Mouse (Mus musculus): Measurements from ENCODE around the gene Mxi1. TPM values are rescaled to one million over a fixed set of nuclear protein-coding genes. Genes with fewer than 3 reads are reported as not detected.

Gene Mxi1
- total and polyA plus RNA-seq, 3 experiments, result 29.0 to 60.9 TPM; not detected in 1

DNA sequence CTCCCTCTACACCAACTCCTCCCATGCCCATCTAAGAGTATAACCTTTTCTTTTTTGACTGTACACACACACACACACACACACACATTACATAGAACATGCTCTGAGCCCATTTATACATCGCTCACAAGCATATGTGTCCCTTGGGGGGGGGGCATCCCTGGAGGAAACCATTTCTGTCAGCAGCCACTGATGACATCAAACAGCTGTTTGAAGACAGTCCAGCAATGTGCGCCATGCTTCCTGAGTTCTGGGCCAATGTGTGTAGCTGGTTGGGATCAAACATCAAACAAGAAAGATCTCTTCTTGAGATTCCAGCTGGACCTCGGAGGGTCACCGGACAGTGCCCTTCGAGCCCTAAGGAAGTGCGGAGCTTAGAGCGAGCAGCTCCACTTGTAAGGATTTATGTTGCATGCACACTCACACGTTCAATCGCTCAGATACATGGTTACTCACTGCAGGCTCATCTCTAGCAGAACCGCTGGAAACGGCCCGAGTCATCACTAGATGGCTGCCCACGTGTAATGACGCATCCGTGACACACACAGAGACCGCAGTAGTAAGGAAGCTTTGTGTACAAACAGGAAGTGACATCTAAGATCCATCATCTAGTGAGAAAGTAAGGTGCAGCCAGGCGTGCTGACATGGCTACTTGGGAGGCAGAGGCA lies 37.1 kb upstream of the Mxi1 start:
- Histone ChIP-seq H3K4me1 (ENCODE audit: control insufficient read depth in 1 of 2, insufficient read depth in 2 of 2, low read length in 2 of 2) (peaks cover 0 to 3% of the 10 kb centered on the region in 2 experiments; a peak in 1 of 4 replicates), H3K9me3 (replicated peaks; ENCODE audit: insufficient read depth, low read length) (no peaks in the 10 kb centered on the region), H3K4me3 (ENCODE audit: control insufficient read depth in 1 of 2, insufficient read depth in 1 of 2, low read depth in 2 of 2, low read length in 2 of 2) (peak overlapping the region; percentile 45 to 46), H3K36me3 (ENCODE audit: control insufficient read depth in 1 of 2, insufficient read depth in 2 of 2, low read length in 2 of 2) (no peaks in the 10 kb centered on the region), H3K9ac (ENCODE audit: control insufficient read depth, low read depth, low read length, poor library complexity, severe bottlenecking) (no peak overlapping the region), H3K27ac (ENCODE audit: control insufficient read depth, low read depth, low read length) (no peak overlapping the region), H3K79me2 (ENCODE audit: control insufficient read depth, insufficient read depth, low read length, poor library complexity) (no peaks in the 10 kb centered on the region), H3K27me3 (ENCODE audit: control insufficient read depth in 1 of 2, insufficient read depth in 2 of 2, low read length in 2 of 2) (no peaks in the 10 kb centered on the region; a peak in 1 of 4 replicates)
- DNase-seq (ENCODE audit: low read depth, low spot score), result peak; percentile 71
- TF ChIP-seq MXI1 (IDR thresholded peaks at IDR 0.05; ENCODE audit: low read depth, low read length) (no peak; the same call in 1 of the 2 replicates), ETS1 (IDR thresholded peaks at IDR 0.05; ENCODE audit: low read depth, low read length) (0 out of 2 replicates have a peak, but pooled peaks have one; percentile 7), ELF1 (IDR thresholded peaks at IDR 0.05; ENCODE audit: low read depth, low read length) (no peak), RAD21 (IDR thresholded peaks at IDR 0.05; ENCODE audit: low read depth, low read length) (no peak)

DNA sequence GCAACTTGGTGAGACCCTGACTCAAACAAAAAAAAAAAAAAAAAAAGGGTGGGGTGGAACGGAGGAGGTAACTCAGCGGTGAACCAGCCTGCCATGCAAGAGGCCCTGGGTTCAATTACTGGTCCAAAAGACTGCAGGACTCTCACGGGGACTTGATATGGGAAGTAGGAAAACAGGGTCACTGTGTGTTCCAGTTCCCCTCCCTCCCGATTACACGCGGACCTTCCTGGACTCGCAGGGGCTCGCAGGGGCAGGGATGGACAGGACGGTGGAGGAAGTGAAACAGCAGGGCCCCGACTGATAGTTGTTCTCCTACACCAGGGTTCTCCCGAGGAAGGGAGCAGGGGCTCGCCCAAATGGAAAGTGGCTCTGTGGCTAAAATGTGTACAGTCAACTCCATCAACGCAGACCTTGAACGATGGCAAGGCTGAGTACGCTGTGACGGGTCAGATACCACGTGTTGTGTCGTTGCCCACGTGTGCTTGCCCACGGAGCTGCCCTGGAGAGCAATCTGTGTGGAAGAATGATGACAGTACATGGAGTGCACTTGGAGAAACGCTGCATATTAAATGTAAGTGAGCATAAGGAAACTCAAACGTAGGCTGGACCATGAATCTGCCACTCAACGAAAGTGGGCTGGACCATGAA lies 36.4 kb upstream of the Mxi1 start:
- peak overlapping the region; percentile 45 to 46 for H3K4me3 ChIP-seq (ENCODE audit: control insufficient read depth in 1 of 2, insufficient read depth in 1 of 2, low read depth in 2 of 2, low read length in 2 of 2)
- H3K27ac ChIP-seq (ENCODE audit: control insufficient read depth, low read depth, low read length), result no peak overlapping the region
- H3K4me1 ChIP-seq (ENCODE audit: control insufficient read depth in 1 of 2, insufficient read depth in 2 of 2, low read length in 2 of 2), result peaks cover 0 to 4% of the 10 kb centered on the region in 2 experiments; a peak in 2 of 4 replicates
- H3K9me3 ChIP-seq (replicated peaks; ENCODE audit: insufficient read depth, low read length), result no peaks in the 10 kb centered on the region
- no peaks in the 10 kb centered on the region for H3K79me2 ChIP-seq (ENCODE audit: control insufficient read depth, insufficient read depth, low read length, poor library complexity)
- DNase-seq (ENCODE audit: low read depth, low spot score), result peak; percentile 67
- peak overlapping the region; percentile 52 for H3K9ac ChIP-seq (ENCODE audit: control insufficient read depth, low read depth, low read length, poor library complexity, severe bottlenecking)
- no peaks in the 10 kb centered on the region for H3K36me3 ChIP-seq (ENCODE audit: control insufficient read depth in 1 of 2, insufficient read depth in 2 of 2, low read length in 2 of 2)
- H3K27me3 ChIP-seq (ENCODE audit: control insufficient read depth in 1 of 2, insufficient read depth in 2 of 2, low read length in 2 of 2), result no peaks in the 10 kb centered on the region; a peak in 1 of 4 replicates
- peak; percentile 80 for TF ChIP-seq MXI1 (IDR thresholded peaks at IDR 0.05; ENCODE audit: low read depth, low read length)
- 0 out of 2 replicates have a peak, but pooled peaks have one; percentile 34 for TF ChIP-seq SIN3A (IDR thresholded peaks at IDR 0.05; ENCODE audit: low read length)
- no peak for TF ChIP-seq ZMIZ1 (IDR thresholded peaks at IDR 0.05; ENCODE audit: low read depth, low read length)
- peak; percentile 76; the same call in 1 of the 2 replicates for TF ChIP-seq MAX (IDR thresholded peaks at IDR 0.05; ENCODE audit: low read length)
- no peak for TF ChIP-seq GATA1 (IDR thresholded peaks at IDR 0.05; ENCODE audit: low read depth, low read length)

GRCm38 (mm10) chr19:53275204-53275603 lies 35.1 kb upstream of the Mxi1 start:
- Histone ChIP-seq H3K9me3 (replicated peaks; ENCODE audit: insufficient read depth, low read length) (no peaks in the 10 kb centered on the region), H3K79me2 (ENCODE audit: control insufficient read depth, insufficient read depth, low read length, poor library complexity) (no peaks in the 10 kb centered on the region), H3K36me3 (ENCODE audit: control insufficient read depth in 1 of 2, insufficient read depth in 2 of 2, low read length in 2 of 2) (peaks cover 0 to 5% of the 10 kb centered on the region in 2 experiments; a peak in 1 of 4 replicates), H3K9ac (ENCODE audit: control insufficient read depth, low read depth, low read length, poor library complexity, severe bottlenecking) (no peak overlapping the region), H3K27ac (ENCODE audit: control insufficient read depth, low read depth, low read length) (no peak overlapping the region), H3K27me3 (ENCODE audit: control insufficient read depth in 1 of 2, insufficient read depth in 2 of 2, low read length in 2 of 2) (no peaks in the 10 kb centered on the region; a peak in 1 of 4 replicates), H3K4me1 (ENCODE audit: control insufficient read depth in 1 of 2, insufficient read depth in 2 of 2, low read length in 2 of 2) (peaks cover 0 to 13% of the 10 kb centered on the region in 2 experiments; a peak in 3 of 4 replicates), H3K4me3 (ENCODE audit: control insufficient read depth in 1 of 2, insufficient read depth in 1 of 2, low read depth in 2 of 2, low read length in 2 of 2) (no peak overlapping the region)
- TF ChIP-seq HCFC1 (IDR thresholded peaks at IDR 0.05; ENCODE audit: low read depth, low read length), result no peak
- no peak for TF ChIP-seq SMC3 (IDR thresholded peaks at IDR 0.05; ENCODE audit: low read depth, low read length)
- TF ChIP-seq MYC (IDR thresholded peaks at IDR 0.05; ENCODE audit: low read depth, low read length), result no peak
- no peak for TF ChIP-seq ZNF384 (IDR thresholded peaks at IDR 0.05; ENCODE audit: low read depth, low read length)
- no peak for TF ChIP-seq MAX (IDR thresholded peaks at IDR 0.05; ENCODE audit: low read length)
- no peak for TF ChIP-seq RAD21 (IDR thresholded peaks at IDR 0.05; ENCODE audit: low read depth, low read length)
- no peak for TF ChIP-seq POLR2AphosphoS2 (IDR thresholded peaks at IDR 0.05; ENCODE audit: low read length)
- TF ChIP-seq CHD2 (IDR thresholded peaks at IDR 0.05; ENCODE audit: low read length), result no peak
- no peak for TF ChIP-seq USF2 (IDR thresholded peaks at IDR 0.05; ENCODE audit: borderline replicate concordance in 1 of 2, insufficient read depth in 1 of 2, low read depth in 1 of 2, low read length in 2 of 2)
- no peak for TF ChIP-seq EP300 (IDR thresholded peaks at IDR 0.05; ENCODE audit: low read depth in 1 of 2, low read length in 2 of 2)
- no peak for TF ChIP-seq ZMIZ1 (IDR thresholded peaks at IDR 0.05; ENCODE audit: low read depth, low read length)
- no peak for TF ChIP-seq ZKSCAN1 (IDR thresholded peaks at IDR 0.05; ENCODE audit: low read depth, low read length)
- no peak for TF ChIP-seq ELF1 (IDR thresholded peaks at IDR 0.05; ENCODE audit: low read depth, low read length)
- no peak for TF ChIP-seq CHD1 (IDR thresholded peaks at IDR 0.05; ENCODE audit: low read depth, low read length)
- TF ChIP-seq TAL1 (IDR thresholded peaks at IDR 0.05; ENCODE audit: low read length), result no peak
- no peak for TF ChIP-seq GATA1 (IDR thresholded peaks at IDR 0.05; ENCODE audit: low read depth, low read length)
- no peak for TF ChIP-seq JUND (IDR thresholded peaks at IDR 0.05; ENCODE audit: low read depth, low read length)
- TF ChIP-seq TCF12 (IDR thresholded peaks at IDR 0.05; ENCODE audit: low read depth, low read length), result no peak
- DNase-seq (ENCODE audit: low read depth, low spot score), result no peak
